Mouse (Mus musculus) heart, postnatal 36 days (tissue): ENCODE results near the gene Actg1. TPM values are rescaled to one million over a fixed set of nuclear protein-coding genes. Genes with fewer than 3 reads are reported as not detected.

Experiments
- DNase-seq, 2 experiments: peaks; one replicate each; pipeline ENCODE4 v3.0.0; 2021 to 2022
- intact Hi-C: fragments of 180-260 bp; cut with DNase I; formaldehyde crosslinking; loops from one replicate; pipeline ENCODE4 v1.15.1; 2025
- total RNA-seq, 2 experiments: library from RNA; stranded (reverse); gene quantifications; 2 replicates each; pipeline ENCODE4 v1.2.3; 2021

Gene Actg1
- 100 to 1,000 TPM; 218 to 338 TPM for total RNA-seq

GRCm38 (mm10) chr11:120347791-120348683, at the start of gene Actg1:
TSS of gene Actg1 (minus strand) at chr11:120348542.
- intact Hi-C loops: loop anchor here (1.0 to 2.0 kb wide), 2 partner anchors 115 to 162 kb away; partner anchors contain the start of gene Bahcc1
- DNase-seq: peak; percentile 85 to 90

GRCm38 (mm10) chr11:120397602-120398001, 49.3 kb upstream of the Actg1 start:
- intact Hi-C loops: no loop called here
- DNase-seq: no peak

GRCm38 (mm10) chr11:120395661-120396060, 47.3 kb upstream of the Actg1 start:
- no peak for DNase-seq
- intact Hi-C loops: no loop called here

- intact Hi-C loops: no loop called here
- DNase-seq: no peak
These were observed 40.2 kb upstream of the Actg1 start for GRCm38 (mm10) chr11:120388580-120388979.

GRCm38 (mm10) chr11:120387157-120387556, 38.8 kb upstream of the Actg1 start:
- intact Hi-C loops: no loop called here
- DNase-seq: no peak

- no peak for DNase-seq
- intact Hi-C loops: no loop called here
These were observed 38.3 kb upstream of the Actg1 start for GRCm38 (mm10) chr11:120386632-120387031.

GRCm38 (mm10) chr11:120382509-120382908, 34.2 kb upstream of the Actg1 start:
- intact Hi-C loops: no loop called here
- peak in 1 of 2 experiments; percentile 34 for DNase-seq

- no peak for DNase-seq
- intact Hi-C loops: no loop called here
These were observed 32.8 kb upstream of the Actg1 start for GRCm38 (mm10) chr11:120381157-120381556.

GRCm38 (mm10) chr11:120380271-120380670, 31.9 kb upstream of the Actg1 start:
- intact Hi-C loops: no loop called here
- no peak for DNase-seq

GRCm38 (mm10) chr11:120378611-120379540, 30.5 kb upstream of the Actg1 start, which contains the start of gene Faap100:
TSS of gene Faap100 (minus strand) at chr11:120378764.
- intact Hi-C loops: no loop called here
- DNase-seq: peak; percentile 88 to 91

- peak in 1 of 2 experiments; percentile 46 for DNase-seq
- intact Hi-C loops: no loop called here
These were observed 29.8 kb upstream of the Actg1 start for GRCm38 (mm10) chr11:120378031-120378610.

- no peak for DNase-seq
- intact Hi-C loops: no loop called here
These were observed 29.0 kb upstream of the Actg1 start for GRCm38 (mm10) chr11:120377337-120377736.

GRCm38 (mm10) chr11:120376302-120377160, 28.2 kb upstream of the Actg1 start:
- intact Hi-C loops: no loop called here
- DNase-seq: no peak

GRCm38 (mm10) chr11:120375324-120375723, 27.0 kb upstream of the Actg1 start:
- intact Hi-C loops: loop anchor here (2.0 kb wide), 1 partner anchor 17 kb away; no protein-coding TSS in a partner anchor
- no peak for DNase-seq

- DNase-seq: peak; percentile 78 to 80
- intact Hi-C loops: loop anchor here (2.0 kb wide), 1 partner anchor 15 kb away; no protein-coding TSS in a partner anchor
These were observed 25.7 kb upstream of the Actg1 start for GRCm38 (mm10) chr11:120373820-120374586.

GRCm38 (mm10) chr11:120373025-120373424, 24.7 kb upstream of the Actg1 start:
- DNase-seq: no peak
- intact Hi-C loops: no loop called here

- DNase-seq: peak; percentile 73 to 75
- intact Hi-C loops: loop anchor here (1.0 to 5.0 kb wide), 2 partner anchors 16 to 257 kb away; no protein-coding TSS in a partner anchor
These were observed 21.3 kb upstream of the Actg1 start for GRCm38 (mm10) chr11:120369656-120370055.

- DNase-seq: no peak
- intact Hi-C loops: loop anchor here (5.0 kb wide), 1 partner anchor 254 kb away; no protein-coding TSS in a partner anchor
These were observed 18.2 kb upstream of the Actg1 start for GRCm38 (mm10) chr11:120366443-120367027.
